Mouse (Mus musculus) megakaryocyte, embryonic 14.5 days (primary cell): ENCODE results near the gene Ccrl2.

ENCODE experiments used
- FLI1 ChIP-seq: IDR thresholded peaks from 2 replicates; pipeline ENCODE4 v1.6.1; 2012; ENCODE audit warnings: low read length, inconsistent platforms, mixed read lengths
- GATA1 ChIP-seq: IDR thresholded peaks from 3 replicates; pipeline ENCODE4 v1.6.1; 2012; ENCODE audit warnings: mixed read lengths, low read length, inconsistent platforms, borderline replicate concordance

DNA sequence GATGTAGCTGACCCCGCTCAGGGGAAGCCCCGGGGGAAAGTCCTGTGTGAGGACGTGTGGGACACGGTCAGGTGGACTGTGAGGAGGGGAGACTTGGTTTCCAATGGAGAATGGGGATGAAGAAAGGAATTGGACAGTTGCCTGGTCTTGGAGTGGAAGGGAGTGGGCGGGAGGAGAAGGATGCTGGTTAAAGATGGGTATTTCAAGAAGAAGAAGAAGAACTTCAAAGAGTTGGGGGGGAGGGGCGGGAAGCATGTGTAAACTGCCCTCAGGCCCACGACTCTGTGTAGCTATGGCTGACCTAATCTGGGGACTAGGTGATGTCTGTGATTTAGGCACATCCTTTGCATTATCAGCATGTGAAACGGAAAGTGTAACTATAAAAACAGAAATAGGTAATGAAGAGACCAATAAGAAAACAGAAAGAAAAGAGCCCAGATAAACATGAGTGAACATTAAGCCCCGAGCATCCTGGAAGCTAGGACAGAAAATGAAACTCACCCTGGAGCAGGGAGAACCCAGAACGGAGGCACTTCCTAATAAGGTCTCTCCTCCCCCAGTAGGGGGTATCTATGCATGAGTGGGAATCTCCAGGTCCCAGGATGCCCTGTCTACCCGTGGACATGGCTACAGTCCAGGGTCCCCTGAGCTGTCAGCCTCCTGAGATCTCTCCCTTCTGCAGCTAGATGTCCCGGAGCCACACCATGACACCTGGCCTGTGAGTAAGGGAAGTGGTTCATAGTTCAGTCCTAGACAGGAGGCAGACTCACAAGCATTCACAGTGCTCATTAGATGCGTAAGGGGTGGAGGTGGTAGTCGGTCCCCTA, 438 bp upstream of the Ccrl2 start:
- TF ChIP-seq GATA1 (no peak), FLI1 (no peak)
